Mouse (Mus musculus): ENCODE results near the gene Hoxa10. TPM values are rescaled to one million over a fixed set of nuclear protein-coding genes. Genes with fewer than 3 reads are reported as not detected.
A peak's percentile ranks its signal among the peaks of the same experiment; 100 is the strongest.

The Hoxa10 gene
- polyA plus RNA-seq, 1 experiment from 2014 or later: 86.6 TPM

DNA sequence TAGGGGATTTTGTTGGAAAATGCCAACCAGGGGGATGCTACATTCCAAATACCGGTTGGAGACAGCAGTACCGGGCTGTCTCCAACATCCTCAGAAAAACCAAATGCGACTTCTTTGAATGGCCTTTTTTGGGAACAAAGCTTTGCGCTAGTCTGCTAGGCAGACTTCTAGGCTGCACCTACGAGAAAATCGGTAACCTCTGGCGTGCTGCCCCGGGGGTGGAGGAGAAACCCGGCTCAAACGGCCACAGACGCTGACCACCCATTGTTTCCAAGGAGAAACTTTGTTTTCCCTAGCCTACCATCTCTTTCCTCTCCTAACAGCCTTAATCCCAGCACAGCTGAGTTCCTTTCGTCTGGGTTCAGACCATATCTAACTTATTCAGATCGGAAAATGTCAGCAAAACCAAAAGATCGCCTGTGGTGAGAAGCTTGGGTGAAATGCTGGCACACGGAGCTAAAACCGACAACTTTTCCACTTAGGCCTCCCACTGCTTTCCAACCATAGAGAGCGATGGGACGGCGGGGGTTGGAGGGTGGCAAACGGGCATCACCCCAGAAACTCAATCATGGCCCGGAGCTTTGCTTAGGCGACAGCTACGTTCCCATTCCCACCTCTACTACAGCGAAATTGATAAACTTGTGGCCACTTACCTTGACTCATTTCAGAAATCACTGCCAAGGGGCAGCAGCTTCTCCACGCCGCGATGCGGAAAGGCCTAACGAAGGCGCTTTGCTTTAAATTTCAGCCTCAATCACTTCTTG lies 847 bp downstream of the Hoxa10 start:
- no peaks in the 10 kb centered on the region for H3K36me3 ChIP-seq
- peaks cover 29% of the 10 kb centered on the region for H3K4me1 ChIP-seq (replicated peaks)
- peaks cover 82% of the 10 kb centered on the region for H3K27me3 ChIP-seq
- WGBS: 1% methylated on average over 30 of the region's 30 CpGs
- H3K27ac ChIP-seq (replicated peaks): peak overlapping the region; percentile 93
- peak overlapping the region; percentile 97 for H3K4me2 ChIP-seq
- ATAC-seq (ENCODE audit: low read depth): no peak
- peak overlapping the region; percentile 97 for H3K9ac ChIP-seq
- no peaks in the 10 kb centered on the region for H3K9me3 ChIP-seq
- peak overlapping the region; percentile 59 for H3K4me3 ChIP-seq

DNA sequence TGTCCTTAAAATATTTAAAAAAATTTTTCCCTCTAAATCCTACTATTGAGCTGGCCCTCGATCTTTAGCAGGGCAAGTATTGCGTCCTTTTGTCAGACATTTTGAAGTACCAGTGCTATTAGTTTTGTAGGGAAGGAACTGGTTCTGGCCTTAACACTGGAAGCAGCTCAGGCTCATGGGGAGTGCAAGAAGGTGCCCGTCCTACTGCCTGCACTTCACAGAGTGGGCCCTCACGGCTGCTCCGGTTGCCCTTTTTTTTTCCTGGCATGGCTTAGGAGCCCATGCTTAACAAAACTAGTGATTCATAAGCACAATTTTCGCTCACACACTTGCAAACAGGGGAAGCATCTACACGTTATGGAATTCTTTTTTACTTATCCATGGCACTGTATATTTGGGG lies 1.7 kb downstream of the Hoxa10 start:
- H3K9me3 ChIP-seq: no peaks in the 10 kb centered on the region
- H3K4me3 ChIP-seq: peak overlapping the region; percentile 59
- ATAC-seq (ENCODE audit: low read depth): no peak
- WGBS: 1% methylated on average over 7 of the region's 7 CpGs
- peaks cover 29% of the 10 kb centered on the region for H3K4me1 ChIP-seq (replicated peaks)
- no peaks in the 10 kb centered on the region for H3K36me3 ChIP-seq
- H3K4me2 ChIP-seq: peak overlapping the region; percentile 97
- H3K27ac ChIP-seq (replicated peaks): peak overlapping the region; percentile 64
- H3K9ac ChIP-seq: peak overlapping the region; percentile 97
- H3K27me3 ChIP-seq: peaks cover 74% of the 10 kb centered on the region

DNA sequence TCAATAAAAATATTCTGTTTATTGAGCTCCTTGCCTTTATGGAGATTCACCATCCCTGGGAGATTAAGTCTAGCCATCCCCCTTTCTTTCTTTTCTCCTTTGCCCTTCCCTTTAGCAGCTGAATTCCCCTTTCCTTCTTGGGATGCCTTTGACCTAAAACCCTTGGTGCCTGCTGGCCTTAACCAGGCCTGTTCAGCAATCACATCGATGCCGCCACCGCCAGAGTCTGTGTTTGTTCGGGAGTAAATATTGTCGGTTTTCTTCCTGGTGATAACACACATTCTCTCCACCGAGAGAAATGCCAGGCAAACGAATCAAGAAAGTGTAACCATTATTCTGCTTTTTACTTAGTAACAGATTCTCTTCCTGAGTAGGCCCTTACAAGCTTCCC lies 2.5 kb downstream of the Hoxa10 start:
- Histone ChIP-seq H3K4me2 (peak overlapping the region; percentile 97), H3K36me3 (no peaks in the 10 kb centered on the region), H3K4me1 (replicated peaks) (peaks cover 29% of the 10 kb centered on the region), H3K9me3 (no peaks in the 10 kb centered on the region), H3K27me3 (peaks cover 71% of the 10 kb centered on the region), H3K9ac (peak overlapping the region; percentile 97), H3K4me3 (peak overlapping the region; percentile 59), H3K27ac (replicated peaks) (peak overlapping the region; percentile 73)
- ATAC-seq (ENCODE audit: low read depth): no peak
- WGBS: 7% methylated on average over 7 of the region's 7 CpGs

DNA sequence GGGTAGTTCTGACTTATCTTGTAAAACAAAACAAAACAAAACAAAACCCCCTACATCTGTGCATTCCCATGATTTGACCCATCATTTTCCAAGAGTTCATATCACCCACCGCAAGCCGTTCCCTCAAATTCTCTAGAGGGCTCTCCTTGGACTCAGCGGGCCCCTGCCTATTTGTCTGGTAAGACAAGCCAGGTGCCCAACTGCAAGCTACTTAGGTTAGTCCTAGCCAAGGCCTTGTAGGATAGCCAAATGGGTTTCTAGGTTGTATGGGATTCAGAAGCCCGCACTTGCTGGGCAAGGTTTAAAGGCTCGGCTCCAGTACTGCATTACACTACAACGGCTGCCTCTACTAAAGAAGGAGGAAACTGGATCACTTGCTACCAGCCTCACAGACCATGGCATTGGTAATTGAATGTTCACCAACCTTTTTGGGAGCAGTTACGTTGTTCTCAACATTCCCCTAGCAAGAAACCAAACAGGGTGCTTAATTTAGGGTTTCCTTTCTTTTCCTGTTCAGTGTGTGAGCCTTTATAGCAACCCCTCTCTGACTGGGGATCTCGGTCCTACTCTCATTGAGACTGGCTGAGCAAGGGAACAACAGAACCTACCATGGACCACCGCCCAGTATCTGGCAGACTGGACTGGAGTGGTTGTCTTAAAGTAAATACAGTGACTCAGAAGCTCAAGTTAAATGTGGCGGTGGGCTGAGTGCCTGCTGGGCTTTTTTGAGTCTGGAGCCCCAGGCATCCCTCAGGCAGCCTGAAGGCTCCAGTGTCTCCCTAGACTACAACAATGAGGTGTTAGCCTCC lies 3.1 kb downstream of the Hoxa10 start:
- Histone ChIP-seq H3K27ac (replicated peaks) (peak overlapping the region; percentile 96), H3K36me3 (no peaks in the 10 kb centered on the region), H3K4me2 (peak overlapping the region; percentile 97), H3K4me3 (peak overlapping the region; percentile 59), H3K9ac (peak overlapping the region; percentile 97), H3K4me1 (replicated peaks) (peaks cover 29% of the 10 kb centered on the region), H3K9me3 (no peaks in the 10 kb centered on the region), H3K27me3 (peaks cover 71% of the 10 kb centered on the region)
- 8% methylated on average over 10 of the region's 10 CpGs for WGBS
- no peak for ATAC-seq (ENCODE audit: low read depth)

DNA sequence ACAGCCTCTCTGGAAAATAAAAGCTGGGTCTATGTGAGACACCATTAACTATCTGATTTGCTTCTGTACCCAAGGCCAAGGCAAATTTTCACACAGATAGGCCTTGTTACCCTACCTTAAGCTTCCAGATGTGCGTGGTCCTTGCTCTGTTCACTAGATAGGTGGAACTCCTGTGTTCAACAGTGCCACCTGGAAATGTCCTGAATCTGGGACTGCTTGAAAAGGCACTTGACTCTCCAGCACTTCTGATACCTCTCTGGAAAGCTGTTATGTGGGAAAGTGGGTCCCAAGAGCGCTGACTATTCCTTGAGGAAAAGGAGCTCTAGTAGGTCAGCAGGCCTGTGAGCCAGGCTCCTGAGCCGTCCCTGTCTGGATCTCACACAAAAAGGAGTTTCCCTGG lies 3.8 kb downstream of the Hoxa10 start:
- H3K9me3 ChIP-seq: no peaks in the 10 kb centered on the region
- no peak for ATAC-seq (ENCODE audit: low read depth)
- H3K4me1 ChIP-seq (replicated peaks): peaks cover 29% of the 10 kb centered on the region
- H3K4me2 ChIP-seq: peak overlapping the region; percentile 97
- H3K4me3 ChIP-seq: peak overlapping the region; percentile 59
- H3K36me3 ChIP-seq: no peaks in the 10 kb centered on the region
- peak overlapping the region; percentile 97 for H3K9ac ChIP-seq
- peaks cover 64% of the 10 kb centered on the region for H3K27me3 ChIP-seq
- peak overlapping the region; percentile 96 for H3K27ac ChIP-seq (replicated peaks)
- WGBS: 22% methylated on average over 3 of the region's 3 CpGs

DNA sequence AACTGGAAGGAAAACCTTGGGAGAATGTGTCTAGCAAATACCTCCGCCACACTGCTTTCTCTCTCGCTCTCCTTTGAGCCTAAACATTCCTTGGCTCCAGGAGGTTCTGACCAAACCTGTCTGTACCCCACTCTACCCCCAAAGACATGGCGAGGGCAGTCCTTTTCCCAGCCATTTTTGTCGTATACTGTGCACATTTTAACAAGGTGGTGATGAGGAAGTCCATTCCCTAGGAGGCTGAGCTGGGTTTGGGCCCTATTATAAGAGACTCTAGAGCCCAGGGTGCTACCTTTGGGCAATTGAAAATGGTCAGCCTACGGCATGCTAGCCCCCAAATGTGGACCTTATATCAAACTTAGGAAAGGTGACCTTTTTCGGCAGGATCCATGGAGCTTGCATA lies 4.8 kb downstream of the Hoxa10 start:
- 34% methylated on average over 6 of the region's 6 CpGs for WGBS
- no peak for ATAC-seq (ENCODE audit: low read depth)
- Histone ChIP-seq H3K4me1 (replicated peaks) (peaks cover 24% of the 10 kb centered on the region), H3K27ac (replicated peaks) (peak overlapping the region; percentile 96), H3K4me2 (peak overlapping the region; percentile 97), H3K9me3 (no peaks in the 10 kb centered on the region), H3K4me3 (peak overlapping the region; percentile 59), H3K27me3 (peaks cover 55% of the 10 kb centered on the region), H3K36me3 (no peaks in the 10 kb centered on the region), H3K9ac (peak overlapping the region; percentile 97)

DNA sequence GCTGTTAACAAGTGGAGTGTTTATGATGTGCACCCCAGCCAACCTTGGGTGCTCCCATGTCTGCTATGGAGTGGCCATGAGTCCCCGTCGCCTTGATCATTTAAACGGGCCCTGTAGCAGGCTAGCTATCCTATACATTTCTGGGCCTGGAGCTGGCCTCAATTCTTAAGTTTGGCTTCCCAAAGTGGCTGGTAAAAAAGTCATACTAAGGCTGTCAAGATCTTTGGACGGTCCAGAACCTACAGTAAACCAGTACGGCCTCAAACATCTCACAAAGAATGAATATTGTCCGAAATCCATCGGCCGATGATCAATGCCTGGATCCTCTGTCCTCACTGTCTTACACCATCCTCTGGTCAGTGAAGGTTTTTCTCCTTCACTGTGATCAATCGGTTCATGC lies 5.4 kb downstream of the Hoxa10 start:
- peak; percentile 16; the same call in 1 of the 2 replicates for ATAC-seq (ENCODE audit: low read depth)
- H3K4me2 ChIP-seq: peak overlapping the region; percentile 97
- H3K4me3 ChIP-seq: peak overlapping the region; percentile 59
- H3K27ac ChIP-seq (replicated peaks): peak overlapping the region; percentile 96
- 26% methylated on average over 9 of the region's 9 CpGs for WGBS
- no peaks in the 10 kb centered on the region for H3K9me3 ChIP-seq
- no peaks in the 10 kb centered on the region for H3K36me3 ChIP-seq
- H3K4me1 ChIP-seq (replicated peaks): peaks cover 19% of the 10 kb centered on the region
- H3K27me3 ChIP-seq: peaks cover 49% of the 10 kb centered on the region
- H3K9ac ChIP-seq: peak overlapping the region; percentile 97

DNA sequence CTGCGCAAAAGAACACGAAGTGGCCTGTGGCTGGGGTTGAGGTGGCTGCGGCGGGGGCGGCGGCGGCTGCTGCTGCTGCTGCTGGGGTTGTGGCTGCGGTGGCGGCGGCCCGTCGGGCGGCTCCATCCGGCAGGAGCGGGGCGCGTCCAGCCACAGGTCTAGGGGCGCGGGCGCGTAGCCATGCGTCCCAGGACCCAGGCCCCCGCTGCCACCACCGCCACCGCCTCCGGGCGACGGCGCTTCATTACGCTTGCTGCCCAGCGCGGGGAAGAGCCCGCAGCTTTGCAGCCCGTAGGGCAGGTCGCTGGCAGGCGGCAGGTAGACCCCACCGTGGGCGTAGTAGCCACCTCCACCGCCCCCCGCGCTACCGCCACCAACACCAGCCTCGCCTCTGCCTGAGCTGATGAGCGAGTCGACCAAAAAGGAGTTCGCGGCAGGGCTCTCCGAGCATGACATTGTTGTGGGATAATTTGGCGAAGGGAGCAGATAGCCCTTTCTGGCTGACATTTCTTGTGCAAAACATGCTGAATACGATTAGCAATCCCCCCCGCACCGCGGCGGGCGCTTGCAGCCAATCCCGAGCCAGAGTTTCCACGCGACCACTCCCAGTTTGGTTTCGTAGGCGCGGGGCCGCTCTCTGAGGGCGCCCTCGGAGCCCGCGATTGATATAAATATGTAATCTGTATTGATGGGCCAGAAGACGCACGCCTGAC lies 6.1 kb downstream of the Hoxa10 start:
- H3K27ac ChIP-seq (replicated peaks): peak overlapping the region; percentile 96
- under 1% methylated on average over 68 of the region's 68 CpGs for WGBS
- peaks cover 19% of the 10 kb centered on the region for H3K4me1 ChIP-seq (replicated peaks)
- ATAC-seq (ENCODE audit: low read depth): peak; percentile 44
- peak overlapping the region; percentile 59 for H3K4me3 ChIP-seq
- peak overlapping the region; percentile 97 for H3K4me2 ChIP-seq
- H3K9me3 ChIP-seq: no peaks in the 10 kb centered on the region
- H3K27me3 ChIP-seq: peaks cover 44% of the 10 kb centered on the region
- H3K36me3 ChIP-seq: no peaks in the 10 kb centered on the region
- H3K9ac ChIP-seq: peak overlapping the region; percentile 97

DNA sequence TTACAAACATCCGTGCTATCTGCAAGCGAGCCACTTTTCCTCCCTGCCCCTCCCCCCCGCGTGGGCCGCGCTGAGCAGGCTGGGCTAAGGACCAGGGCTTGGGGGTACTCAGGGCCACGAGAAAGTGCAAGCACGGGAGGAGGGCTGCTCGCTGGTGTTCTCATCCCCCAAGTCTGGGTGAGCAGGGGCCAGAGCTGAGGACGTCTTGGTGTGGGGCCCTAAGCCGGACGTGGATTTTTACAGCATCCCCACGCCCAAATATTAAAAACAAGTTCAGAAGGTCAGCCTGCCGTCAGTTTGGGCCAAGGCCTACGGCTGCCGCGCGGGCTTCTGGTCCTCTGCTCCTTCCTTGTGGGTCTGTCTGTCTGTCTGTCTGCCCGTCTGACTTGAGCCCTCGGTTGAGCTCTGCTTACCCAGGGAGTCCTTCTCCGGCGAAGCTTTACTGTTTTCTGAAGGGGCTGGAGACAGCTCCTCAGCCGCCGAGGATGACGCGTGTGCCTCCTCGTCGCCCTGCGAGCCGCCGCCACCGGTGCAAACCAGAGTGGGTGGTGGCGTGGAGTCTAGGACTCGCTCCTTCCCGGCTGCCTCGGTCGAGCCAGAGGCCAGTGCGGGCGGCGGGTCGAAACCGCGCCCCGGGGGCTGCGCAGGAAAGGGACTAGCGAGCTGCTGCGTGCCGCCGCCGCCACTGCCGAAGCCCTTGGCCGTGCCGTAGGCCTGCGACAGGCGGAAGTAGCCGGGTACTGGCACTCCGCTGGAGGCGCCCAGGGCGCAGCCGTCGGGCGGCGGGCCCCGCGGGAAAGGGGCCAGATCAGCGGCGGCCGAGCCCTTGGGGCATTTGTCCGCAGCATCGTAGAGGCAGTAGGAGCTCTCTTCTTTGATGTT lies 6.9 kb downstream of the Hoxa10 start:
- H3K9me3 ChIP-seq: no peaks in the 10 kb centered on the region
- H3K4me2 ChIP-seq: peak overlapping the region; percentile 97
- peak overlapping the region; percentile 96 for H3K27ac ChIP-seq (replicated peaks)
- H3K4me3 ChIP-seq: peak overlapping the region; percentile 59
- WGBS: under 1% methylated on average over 68 of the region's 70 CpGs
- peak overlapping the region; percentile 97 for H3K9ac ChIP-seq
- H3K36me3 ChIP-seq: no peaks in the 10 kb centered on the region
- peaks cover 42% of the 10 kb centered on the region for H3K27me3 ChIP-seq
- H3K4me1 ChIP-seq (replicated peaks): peaks cover 19% of the 10 kb centered on the region
- peak; percentile 24; the same call in 1 of the 2 replicates for ATAC-seq (ENCODE audit: low read depth)

DNA sequence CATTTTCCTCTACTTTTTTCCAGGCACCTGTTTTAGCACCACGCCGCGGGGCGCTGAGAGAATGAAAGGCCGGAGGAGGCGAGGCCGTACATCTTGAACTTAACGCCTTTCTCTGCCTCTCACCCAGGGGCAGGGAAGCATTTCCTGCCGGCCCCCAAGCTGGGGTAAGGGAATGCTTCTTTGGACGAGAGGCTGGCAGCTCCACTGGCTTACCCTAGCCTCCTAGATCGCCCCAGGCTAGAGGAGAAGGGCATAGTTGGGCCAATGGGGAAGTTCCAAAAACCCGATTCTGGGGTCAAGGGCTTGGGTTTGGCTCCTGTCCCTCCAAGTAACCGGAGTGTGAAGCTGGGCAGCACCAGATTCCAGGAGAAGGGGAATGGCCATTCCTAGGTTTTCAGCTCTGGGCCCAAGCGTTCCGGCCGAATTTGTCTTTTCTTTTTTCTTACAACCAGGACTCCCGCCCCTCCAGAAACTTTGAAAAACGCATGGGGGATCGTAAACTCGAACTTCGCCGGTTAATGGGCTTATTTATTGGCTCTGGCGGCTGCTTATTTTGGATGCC lies 7.6 kb downstream of the Hoxa10 start:
- Histone ChIP-seq H3K27me3 (peaks cover 40% of the 10 kb centered on the region), H3K9ac (peak overlapping the region; percentile 97), H3K27ac (replicated peaks) (peak overlapping the region; percentile 96), H3K4me2 (peak overlapping the region; percentile 97), H3K36me3 (no peaks in the 10 kb centered on the region), H3K4me1 (replicated peaks) (peaks cover 25% of the 10 kb centered on the region), H3K9me3 (no peaks in the 10 kb centered on the region), H3K4me3 (peak overlapping the region; percentile 59)
- no peak for ATAC-seq (ENCODE audit: low read depth)
- 1% methylated on average over 23 of the region's 23 CpGs for WGBS

DNA sequence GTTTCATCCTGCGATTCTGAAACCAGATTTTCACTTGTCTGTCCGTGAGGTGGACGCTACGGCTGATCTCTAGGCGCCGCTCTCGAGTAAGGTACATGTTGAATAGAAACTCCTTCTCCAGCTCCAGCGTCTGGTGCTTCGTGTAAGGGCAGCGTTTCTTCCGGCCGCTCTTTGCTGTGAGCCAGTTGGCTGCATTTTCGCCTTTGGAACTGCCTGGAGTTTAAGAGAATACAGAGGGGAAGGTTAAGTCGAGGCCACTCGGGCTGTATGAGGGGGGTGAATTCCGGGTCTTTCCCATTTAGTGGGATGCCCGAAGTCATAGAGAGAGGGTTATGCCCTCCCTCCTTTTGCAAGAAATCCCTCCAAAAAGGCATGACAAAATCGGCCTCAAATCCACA lies 8.1 kb downstream of the Hoxa10 start:
- peak overlapping the region; percentile 97 for H3K4me2 ChIP-seq
- no peaks in the 10 kb centered on the region for H3K9me3 ChIP-seq
- H3K4me1 ChIP-seq (replicated peaks): peaks cover 30% of the 10 kb centered on the region
- peak overlapping the region; percentile 97 for H3K9ac ChIP-seq
- peak overlapping the region; percentile 59 for H3K4me3 ChIP-seq
- peak overlapping the region; percentile 96 for H3K27ac ChIP-seq (replicated peaks)
- H3K36me3 ChIP-seq: no peaks in the 10 kb centered on the region
- H3K27me3 ChIP-seq: peaks cover 35% of the 10 kb centered on the region
- ATAC-seq (ENCODE audit: low read depth): no peak
- WGBS: 1% methylated on average over 18 of the region's 18 CpGs
